Mouse (Mus musculus) testis, adult 2 months (tissue): ENCODE data around the gene Sorbs1.

Source experiments
- CTCF ChIP-seq: fragments of 200-500 bp; IDR thresholded peaks from 2 replicates; pipeline ENCODE4 v1.5.1; 2012; ENCODE audit warnings: low read depth, mild to moderate bottlenecking, inconsistent platforms, low read length, moderate library complexity; ENCODE audit not compliant: control insufficient read depth, insufficient read depth, insufficient replicate concordance
- POLR2A ChIP-seq: fragments of 200-500 bp; IDR thresholded peaks from 2 replicates; pipeline ENCODE4 v1.6.1; 2012; ENCODE audit warnings: low read depth, mild to moderate bottlenecking, inconsistent platforms, low read length, moderate library complexity; ENCODE audit not compliant: control insufficient read depth

DNA sequence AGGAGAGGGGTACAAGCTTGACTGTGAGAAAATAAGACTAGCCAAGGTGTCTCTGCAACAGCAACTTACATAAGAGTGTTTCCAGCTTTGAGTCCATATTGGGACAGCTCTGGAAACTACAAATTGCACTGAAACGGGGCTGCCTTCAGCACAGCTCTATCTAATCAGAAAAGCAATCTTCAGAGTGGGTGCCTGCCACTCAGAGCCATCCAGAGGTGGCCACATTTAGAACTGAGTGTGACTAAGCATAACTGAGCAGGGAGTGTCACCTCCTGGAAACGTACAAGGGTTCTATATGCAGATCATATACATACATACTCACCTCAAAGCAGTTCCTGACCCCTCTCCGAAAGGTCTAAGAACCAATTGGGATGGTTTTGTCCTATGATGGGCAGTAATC, 71.2 kb downstream of the Sorbs1 start:
- no peak for TF ChIP-seq CTCF
- no peak for TF ChIP-seq POLR2A
